In the genomic region with DNA sequence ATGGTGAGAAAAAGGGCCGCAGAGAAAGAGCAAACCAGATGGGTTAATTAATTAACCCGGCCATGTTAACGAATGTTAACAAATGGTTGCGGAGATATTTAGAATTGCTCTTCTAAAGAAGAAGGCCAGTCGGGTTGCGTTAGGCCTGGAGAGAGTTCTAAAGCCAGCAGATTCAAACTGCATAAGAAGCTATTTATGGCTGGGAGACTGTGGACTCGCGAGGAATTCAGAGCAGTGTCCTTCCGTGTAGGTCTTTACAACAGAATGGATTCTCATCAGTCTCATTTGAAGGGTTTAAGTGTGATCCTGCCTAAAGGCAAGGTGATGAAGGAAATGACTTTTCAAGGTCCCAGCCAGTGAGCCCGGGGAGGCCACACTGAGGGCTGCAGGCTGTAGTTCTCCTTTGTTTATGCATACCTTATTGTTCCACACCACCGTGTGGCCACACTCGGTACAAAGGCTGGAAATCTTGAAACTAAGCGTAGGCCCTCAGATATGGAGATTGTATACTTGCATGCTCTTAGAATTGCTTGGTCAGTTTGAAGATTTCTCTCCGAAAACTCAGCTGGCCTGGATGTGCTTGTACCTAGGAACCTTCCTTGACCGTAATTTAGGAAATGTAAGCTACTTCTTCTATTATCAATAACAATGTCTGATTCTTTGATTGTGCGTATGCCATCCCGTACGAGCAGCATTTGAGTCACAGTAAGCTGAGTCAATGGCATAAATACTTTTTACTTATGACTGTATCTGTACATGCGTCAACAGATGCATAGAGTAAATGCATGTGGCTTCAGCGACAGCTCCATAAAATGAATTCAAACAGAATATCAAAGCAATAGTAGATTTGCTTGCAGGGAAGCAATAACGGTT, we compare ENCODE assay signal across 8 mouse cellular contexts.
DNase-seq lines count a peak whose midpoint lies in the region; ATAC-seq lines count a peak whose summit lies in the region.

No protein-coding gene starts in this region.

- intact Hi-C loops in left cerebral cortex, postnatal 14 days (cut with DNase I): no loop called here
- intact Hi-C loops in gastrocnemius, postnatal 14 days (cut with DNase I; ENCODE audit: low total_unique reads): no loop called here

- peak; percentile 34 to 65 for DNase-seq in left cerebral cortex, adult 18-20 months (ENCODE audit: low spot score in 2 of 2)
- DNase-seq in left cerebral cortex, adult 11 months (ENCODE audit: low spot score): no peak
- DNase-seq in brain, adult 2 months (ENCODE audit: low read depth, low spot score): peak; percentile 71
- peak; percentile 64 to 76 for DNase-seq in left cerebral cortex, postnatal 14 days (ENCODE audit: low spot score in 2 of 2)
- peak; percentile 67 to 80 for DNase-seq in right cerebral cortex, adult 2 months (ENCODE audit: low spot score in 2 of 2)
- no peak for DNase-seq in gastrocnemius, postnatal 14 days
- no peak for DNase-seq in lung, postnatal 36 days

- ATAC-seq in frontal cortex, adult (ENCODE audit: low TSS enrichment): peak; percentile 95

Comparison
In these comparisons a context has a peak if more than half of its experiments do, and no peak if none do; other contexts are left out.
1. DNase-seq: peak in left cerebral cortex, adult 18-20 months (2 of 2), brain, adult 2 months (single experiment), left cerebral cortex, postnatal 14 days (2 of 2) and right cerebral cortex, adult 2 months (2 of 2); none in left cerebral cortex, adult 11 months (single experiment), gastrocnemius, postnatal 14 days (single experiment) and lung, postnatal 36 days (single experiment).